Mouse (Mus musculus) mouse embryonic stem cell (cell line): ENCODE data around the gene Mst1.

Experiments used
- in situ Hi-C, 2 experiments: fragments of 300-500 bp; cut with MboI; formaldehyde crosslinking; loops; 1 replicate in 1 of 2; 3 replicates in 1 of 2; pipeline ENCODE4 v1.14.3; 2019 to 2020; ENCODE audit warnings: low sequenced_read_pairs in 2 of 2, low pct_unique_long_range_greater_than_20kb in 1 of 2, mixed read lengths in 1 of 2; ENCODE audit not compliant: unreplicated experiment in 1 of 2

Gene Mst1

DNA sequence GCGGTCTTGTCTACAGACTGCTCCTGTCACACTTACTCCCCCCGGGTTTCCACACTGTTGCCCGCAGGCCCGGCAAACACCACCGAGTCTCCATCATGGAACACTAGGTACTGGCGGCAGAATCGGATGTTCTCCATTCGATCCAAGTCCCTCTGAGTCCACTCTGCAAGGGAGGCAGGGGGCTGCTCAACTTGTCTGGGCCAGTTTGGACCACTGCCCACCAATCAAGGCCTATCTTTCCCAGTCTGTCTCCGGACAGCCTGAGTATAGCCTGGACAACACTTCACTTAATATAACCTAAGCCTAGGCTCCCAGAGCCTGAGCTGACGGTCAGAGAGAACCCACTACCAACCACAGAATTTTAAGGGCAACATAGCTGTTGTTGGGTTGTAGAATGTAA lies 13.3 kb downstream of the Mst1 start:
- in situ Hi-C loops, result no loop called here

DNA sequence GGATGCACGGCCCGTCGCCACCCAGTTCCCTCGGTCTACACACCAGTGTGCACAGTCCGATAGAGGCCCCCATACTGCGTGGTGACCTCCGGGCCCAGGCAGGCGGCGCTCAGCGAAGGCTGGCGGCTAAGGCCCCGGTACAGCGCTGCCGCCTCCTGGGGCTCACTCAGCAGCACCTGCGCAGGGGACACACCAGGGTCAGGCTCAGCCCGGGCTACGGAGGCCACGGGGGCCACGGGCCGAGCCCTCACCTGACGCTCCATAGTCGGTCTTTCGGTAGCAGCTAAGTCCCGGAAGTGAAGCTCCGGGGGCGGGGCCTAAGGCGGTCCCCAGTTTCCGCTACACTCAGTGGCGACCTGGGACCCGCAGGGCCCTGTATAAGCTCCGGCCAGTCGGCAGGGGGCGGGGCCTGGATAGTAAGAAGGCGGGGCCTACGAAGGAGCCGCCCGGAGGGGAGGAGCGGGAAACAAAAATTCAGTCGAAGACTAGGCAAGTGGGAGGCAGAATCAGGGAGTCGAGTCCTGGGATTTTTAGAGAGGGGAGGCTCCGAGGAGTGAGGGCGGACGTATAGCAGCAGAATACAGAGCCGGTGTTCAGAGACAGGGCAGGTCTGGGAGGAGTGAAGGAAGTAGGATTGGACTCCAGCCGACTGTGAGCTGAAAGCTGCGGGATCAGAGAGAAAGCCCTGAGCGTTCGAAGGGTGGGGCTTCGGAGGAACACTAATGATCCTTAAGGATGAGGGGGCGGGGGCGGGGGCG lies 14.1 kb downstream of the Mst1 start, which contains the start of gene Apeh:
Apeh (minus strand) TSS at position 423 of the 758 bp plus-strand sequence.
- in situ Hi-C loops, result no loop called here

DNA sequence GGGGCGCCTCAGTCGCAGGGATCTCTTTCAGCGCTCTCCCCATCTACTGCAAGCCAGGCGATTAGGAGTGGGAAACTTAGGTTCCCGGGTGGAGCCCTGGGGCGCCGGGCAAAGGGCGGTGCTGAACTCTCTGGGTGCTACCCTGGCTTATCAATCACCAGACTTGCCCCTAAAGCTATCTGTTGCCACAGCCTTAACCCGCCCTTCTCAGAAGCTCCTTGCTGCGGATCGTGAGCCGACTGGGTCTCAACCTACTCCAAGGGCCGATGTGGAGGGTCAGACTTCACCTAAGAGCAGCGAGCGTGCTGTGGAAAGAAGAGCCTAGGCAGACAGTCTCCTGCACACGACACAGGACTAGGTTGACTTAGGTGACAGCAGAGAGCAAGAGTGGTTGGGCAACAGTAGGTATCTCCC lies 14.8 kb downstream of the Mst1 start:
- in situ Hi-C loops, result loop anchor here (5.0 kb wide), 1 partner anchor 107 kb away; no protein-coding TSS in a partner anchor

DNA sequence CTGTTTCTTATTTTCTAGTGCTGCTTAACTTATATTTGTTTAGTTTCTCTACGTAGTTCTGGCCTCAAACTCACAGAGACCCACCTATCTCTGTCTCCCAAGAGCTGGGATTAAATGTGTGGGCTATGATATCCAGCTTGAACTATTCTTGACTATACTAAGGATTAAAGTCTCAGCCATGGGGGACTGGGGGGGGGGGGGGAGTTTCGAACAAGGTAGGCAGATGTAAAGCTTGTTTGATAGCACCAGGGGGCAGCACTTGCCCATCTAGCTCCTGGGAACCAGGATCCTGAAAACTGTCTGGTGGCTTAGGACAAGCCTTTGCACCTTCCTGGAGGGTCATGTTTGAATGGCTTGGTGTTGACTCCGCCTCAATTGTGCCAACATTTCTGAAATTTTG lies 15.3 kb downstream of the Mst1 start:
- in situ Hi-C loops, result loop anchor here (5.0 kb wide), 1 partner anchor 107 kb away; no protein-coding TSS in a partner anchor

DNA sequence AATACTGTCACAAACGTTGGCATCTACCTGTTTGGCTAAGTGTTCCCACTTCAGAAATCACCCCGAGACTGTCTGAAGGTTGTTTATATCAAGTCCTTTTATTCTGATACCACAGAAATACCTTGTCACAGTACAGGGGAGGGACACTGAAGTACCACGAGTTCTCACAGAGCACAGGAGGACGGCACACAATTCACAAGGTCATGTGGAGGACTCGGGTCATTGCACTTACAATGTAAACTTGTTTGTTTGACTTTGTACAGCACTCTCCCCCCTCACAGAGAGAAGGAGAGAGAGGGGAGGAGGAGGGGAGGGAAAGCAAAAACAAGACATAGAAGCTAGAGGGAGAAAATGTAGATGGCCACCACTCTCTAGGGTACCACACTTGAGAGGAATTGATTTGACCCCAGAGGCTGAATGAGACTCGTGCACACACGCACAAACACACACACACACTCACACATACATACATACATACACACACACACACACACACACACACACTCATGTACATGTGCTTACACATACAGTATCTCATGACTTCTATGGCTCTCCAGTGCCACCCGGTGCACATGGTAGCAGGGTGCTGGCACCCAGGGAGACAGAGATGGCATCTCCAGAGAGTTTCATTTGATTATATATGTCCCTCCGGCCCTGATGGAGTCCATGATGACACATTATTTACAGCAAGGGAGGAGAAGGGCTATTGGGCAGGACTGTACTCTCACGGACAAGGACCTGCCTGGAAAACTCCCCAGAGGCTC lies 15.9 kb downstream of the Mst1 start:
- in situ Hi-C loops, result loop anchor here (5.0 kb wide), 1 partner anchor 106 kb away; no protein-coding TSS in a partner anchor

DNA sequence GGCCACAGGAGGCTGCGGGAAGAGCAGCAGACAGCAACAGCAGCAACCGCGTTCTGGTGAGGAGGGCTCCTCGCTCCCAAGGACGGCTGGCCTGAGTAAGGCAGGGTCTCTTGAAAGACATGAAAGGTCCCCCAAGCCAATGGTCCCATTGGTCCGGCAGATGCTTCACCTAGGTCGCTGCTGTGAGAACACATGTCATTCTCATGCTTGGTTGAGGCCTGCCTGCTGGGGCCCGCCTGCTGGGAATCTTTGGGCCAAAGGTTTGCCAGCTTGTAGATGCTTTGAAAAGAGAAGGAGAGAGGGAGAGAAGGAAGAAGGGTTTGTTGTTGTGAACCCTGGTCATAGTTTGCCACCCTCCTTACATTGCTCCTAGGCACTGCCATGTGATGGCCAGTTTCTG lies 19.4 kb downstream of the Mst1 start:
- in situ Hi-C loops, result loop anchor here (5.0 kb wide), 1 partner anchor 103 kb away; no protein-coding TSS in a partner anchor

DNA sequence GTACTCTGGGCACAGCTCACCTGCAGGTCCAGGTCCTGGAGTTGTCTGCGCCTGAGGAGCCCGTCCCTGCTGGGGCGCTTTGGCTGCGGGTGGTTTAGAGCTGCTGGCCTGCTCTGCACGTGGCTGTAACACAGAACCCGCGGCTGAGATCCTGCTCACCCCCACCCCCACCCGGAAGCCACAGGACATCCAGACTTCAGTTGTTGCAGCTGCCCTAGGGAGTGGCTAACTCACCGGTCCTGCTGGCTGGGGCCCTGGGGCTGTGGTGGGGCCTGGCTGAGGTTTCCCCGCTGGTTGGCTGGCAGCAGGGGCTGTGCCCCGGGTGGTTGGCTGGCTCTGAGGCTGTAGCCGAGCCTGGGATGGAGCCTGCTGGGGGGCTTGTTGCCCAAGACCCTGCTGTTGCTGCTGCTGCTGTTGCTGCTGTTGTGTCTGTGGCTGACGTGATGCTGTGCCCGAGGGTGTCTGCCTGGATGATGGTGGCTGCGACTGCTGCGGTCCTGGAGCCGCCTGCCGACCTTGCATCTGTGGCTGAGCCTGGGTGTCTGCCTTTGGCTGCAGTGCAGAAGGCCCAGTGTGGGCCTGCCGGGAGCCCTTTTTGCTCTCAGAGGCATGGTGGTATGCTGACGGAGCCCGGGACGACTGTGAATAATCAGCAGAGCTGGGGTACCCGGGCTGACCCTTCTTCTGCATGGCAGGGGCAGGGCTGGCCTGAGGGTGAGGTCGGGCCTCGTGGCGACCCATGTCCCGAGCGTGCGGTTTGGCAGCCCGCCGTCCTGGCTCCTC lies 24.7 kb downstream of the Mst1 start:
- in situ Hi-C loops, result no loop called here

DNA sequence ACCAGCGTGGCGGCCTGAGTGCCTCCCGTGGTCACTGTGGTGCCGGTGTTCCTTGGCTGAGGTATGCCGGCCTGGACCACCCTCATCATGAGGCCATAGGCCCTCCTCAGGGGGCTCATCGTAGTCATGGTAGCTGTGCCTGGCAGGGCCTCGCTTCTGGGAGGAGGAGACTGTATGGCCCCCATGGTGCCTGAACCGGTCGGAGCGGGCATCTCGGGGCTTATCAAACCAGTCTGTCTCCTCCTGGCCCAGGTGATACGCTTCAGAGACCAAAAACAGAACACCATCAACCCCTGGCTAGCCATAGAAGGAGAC lies 25.3 kb downstream of the Mst1 start:
- in situ Hi-C loops, result no loop called here

DNA sequence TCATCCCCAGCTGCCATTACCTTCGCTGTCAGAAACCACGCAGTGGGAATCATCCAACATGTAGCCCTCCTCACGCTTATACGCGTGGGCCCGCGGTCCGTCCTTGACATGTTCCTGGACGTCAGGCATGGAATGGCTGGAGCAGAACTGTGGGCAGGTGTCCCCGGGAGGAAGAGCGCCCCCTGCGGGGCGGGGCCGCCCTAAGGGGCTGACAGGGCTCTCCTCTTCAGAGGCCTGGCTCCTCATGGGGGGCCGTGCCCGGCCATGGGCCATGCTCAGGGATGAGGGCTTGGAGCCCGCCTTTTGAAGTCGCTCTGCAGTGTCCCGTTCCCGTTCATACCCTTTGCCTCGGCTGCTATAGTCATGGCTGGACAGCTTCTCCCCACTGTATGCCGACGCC lies 25.9 kb downstream of the Mst1 start:
- in situ Hi-C loops, result no loop called here

DNA sequence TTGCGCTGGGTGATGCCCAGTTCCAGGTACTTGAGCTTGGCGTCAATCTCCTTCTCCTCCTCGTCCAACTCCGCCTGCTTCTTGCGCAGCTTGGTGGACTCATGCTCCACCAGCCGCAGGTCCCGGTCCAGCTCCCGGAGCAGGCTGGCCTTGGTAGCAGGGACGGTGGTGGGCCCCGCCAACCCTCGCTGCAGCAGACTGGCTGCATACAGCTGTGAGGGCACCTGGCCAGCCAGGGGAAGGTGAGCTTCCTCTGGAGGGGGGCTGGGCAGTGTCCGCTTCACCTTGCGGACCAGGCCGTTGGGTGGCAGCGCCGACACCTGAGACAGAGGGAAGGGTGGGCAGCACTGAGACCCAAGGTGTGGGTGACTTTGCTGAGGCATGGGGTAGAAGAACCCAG lies 27.6 kb downstream of the Mst1 start:
- in situ Hi-C loops, result no loop called here

DNA sequence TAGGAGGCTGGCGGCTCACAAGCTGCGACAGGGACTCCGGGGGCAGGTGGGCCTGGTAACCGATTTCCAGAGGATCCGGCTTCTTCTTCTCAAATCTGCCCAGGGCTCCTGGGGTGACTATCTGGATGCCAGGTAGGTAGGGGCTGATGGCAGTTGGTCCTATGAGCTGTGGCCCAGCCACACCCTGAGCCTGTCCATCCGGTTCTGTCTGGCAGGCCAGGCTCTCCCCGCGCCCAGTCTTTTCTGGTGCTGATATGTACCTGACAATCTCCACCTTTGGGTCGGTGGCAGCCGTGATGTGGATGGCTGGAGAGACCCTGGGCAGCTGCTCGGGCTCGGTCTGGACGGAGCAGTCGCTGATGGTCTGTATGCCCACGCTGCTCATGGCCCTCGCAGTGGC lies 29.9 kb downstream of the Mst1 start:
- in situ Hi-C loops, result no loop called here

DNA sequence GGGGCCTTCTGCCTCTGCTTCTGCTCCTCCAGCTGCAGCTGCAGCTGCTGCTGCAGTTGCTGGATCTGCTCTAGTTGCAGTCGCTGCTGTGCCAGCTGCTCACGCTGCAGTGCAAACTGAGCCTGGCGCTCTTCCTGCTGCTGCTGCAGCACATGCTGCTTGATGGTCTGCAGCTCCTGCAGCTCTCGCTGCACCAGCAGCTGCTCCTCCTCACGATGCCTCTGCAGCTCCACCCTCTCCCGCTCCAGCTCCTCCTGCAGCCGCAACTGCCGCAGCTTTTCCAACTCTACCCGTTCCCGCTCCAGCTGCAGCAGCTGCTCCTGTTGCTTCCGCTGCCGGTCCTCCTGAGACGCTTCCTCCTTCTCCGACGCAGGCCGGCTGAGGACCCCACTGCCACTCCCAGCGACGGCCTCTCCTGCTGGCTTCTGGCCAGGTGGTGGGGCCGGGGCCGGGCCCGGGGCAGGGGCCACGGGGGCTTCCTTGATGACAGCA lies 30.9 kb downstream of the Mst1 start:
- in situ Hi-C loops, result no loop called here

DNA sequence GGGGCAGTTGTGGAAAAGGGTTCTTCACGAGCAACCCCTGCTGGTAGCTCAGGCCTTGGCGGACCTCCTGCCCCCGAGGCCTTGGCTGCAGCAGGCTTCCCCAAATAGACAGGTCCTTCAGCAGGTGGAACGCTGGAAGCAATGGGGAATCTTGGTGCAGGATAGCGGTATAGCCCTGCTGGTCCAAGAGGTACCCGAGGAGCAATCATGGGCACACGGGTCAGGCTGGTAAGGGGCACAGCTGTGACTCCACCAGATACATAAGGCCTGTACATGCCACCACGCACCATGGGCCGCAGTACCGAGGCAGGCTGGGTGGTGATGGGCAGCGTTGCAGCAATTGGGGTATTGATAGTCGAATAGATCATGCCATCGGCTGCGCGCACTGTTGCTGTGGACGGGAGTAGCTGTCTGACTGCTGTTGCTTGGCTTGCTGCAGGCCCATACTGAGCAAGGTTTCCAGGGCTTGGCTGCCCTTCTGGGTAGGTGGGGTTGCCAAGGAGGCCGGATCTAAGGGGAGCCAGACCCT lies 31.4 kb downstream of the Mst1 start:
- in situ Hi-C loops, result no loop called here

DNA sequence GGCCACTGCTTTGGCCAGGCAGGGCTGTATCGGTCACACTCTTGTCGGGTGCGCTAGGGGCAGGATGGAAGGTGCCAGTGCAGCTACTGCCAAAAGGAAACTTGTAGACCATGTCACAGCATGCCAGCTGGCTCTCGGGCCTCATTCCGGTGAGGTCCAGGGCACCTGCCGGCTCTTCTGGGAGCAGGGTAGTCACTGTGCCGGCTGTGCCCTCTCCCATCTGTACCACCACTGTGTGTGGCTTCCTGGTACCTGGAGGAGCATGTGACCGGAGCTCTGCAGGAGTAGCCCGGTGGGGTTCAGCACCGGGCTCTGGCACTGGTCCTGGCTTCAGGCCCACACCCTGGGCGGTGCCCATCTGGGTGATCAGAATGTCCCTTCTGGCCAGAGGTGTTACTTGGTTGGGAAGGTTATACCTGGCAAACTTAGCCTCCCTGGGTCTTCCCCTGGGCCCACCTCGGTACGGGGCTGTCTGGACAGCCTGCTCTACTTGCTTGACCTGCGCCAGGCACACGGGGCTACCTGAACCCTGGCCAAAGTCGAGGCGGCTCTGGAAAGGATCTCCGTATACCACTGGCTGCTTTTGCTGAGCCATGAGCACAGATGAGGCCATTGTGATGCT lies 32.6 kb downstream of the Mst1 start:
- in situ Hi-C loops, result no loop called here

DNA sequence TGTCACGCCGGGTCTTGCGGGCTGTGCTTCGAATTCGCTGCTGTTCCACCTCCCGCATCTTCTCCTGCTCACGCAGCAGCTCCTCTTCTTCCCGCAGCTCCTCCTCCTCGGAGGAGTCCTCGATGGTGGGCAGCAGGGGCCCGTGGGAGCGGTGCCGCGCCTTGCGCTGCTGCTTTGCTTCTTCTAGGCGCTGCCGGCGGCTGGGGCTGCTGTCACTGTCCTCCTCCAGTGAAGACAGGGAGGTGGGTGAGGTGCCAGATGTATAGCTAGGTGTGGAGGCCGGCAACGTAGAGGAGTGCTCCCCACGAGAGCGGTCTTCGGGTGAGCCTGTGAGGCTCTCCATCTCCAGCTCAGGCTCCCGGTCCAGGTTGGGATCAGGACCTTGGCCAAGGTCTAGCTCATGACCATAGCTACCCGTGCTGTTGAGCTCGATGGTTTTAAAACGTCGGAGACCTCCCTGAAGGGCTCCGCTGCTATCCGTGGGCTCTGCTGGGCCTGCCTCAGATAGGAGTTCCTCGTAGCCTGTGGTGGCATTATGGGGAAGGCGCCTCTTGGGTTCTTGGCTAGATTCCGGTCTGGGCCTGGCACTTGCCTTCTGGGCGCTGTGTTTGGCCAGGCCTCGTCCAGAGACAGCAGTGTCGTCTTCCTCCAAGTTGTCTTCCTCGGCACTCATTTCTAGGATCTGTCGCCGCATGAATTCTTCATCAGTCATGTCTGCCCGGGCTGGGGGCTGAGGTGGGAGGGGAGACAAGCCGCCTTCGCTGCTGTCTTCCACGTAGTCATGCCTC lies 35.2 kb downstream of the Mst1 start:
- in situ Hi-C loops, result no loop called here

DNA sequence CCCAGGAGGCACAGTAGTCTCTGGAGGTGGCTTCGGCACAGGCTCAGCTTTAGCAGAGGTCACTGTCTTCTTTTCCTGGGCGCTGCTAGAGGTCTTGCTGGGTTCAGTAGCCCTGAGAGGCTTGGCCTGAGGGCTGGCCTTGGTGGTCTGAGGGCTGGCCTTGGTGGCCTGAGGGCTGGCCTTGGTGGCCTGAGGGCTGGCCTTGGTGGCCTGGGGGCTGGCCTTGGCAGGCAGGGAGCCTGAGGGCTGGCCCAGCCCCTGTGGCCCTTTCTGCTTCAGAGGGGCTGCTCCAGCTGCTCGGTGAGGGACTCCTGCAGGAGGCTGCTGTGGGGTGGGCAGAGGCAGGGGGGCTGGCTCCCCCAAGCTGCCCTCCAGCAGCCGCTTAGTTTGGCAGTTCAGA lies 36.9 kb downstream of the Mst1 start:
- in situ Hi-C loops, result no loop called here

DNA sequence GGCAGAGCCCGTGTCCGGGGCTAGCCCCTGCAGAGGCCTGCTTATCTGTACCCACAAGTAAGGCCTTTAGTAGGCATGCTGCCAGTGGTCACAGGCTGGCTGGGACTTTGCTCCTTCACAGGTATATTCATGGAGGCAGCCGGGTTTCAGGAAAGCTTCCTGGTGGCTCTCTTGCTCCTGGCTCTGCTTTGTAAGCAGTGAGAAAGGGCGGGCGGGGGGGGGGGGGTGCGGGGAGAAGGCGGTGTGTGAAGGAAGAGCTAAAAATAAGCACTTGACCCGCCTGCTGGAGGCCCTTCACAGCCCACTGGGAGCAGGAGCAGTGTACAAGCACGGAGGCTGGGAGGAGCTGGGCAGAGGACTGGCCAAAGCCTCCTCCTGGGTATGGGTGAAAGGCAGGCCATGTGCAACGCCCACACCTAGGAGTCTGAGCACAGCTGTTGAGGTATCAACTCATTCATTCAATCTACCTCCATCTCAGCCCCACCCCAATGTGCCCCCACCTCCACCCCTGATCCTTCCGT lies 39.7 kb downstream of the Mst1 start:
- in situ Hi-C loops, result no loop called here
